Comparison of ENCODE assay signal across 17 mouse cellular contexts in the genomic region with DNA sequence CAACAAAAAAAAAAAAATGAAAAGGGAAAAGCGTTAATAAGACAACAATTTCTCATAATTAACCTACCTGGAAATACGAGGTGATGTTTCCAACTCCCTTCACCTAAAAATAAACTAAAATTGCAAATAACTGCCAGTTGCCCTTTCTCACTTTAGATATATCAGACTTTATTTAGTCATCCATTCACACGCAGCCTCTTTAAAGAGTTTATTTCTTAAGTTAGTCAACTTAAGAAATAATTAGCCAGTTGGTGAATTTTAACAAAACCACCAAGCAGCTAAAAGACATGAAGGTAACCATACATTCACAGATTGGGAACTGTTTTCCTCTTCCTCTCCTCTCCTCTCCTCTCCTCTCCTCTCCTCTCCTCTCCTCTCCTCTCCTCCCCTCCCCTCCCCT. TPM values are rescaled to one million over a fixed set of nuclear protein-coding genes. Genes with fewer than 3 reads are reported as not detected.
DNase-seq lines count a peak whose midpoint lies in the region; TF ChIP-seq lines count a peak whose summit lies in the region.
"Had no signal": no experiment of that assay in that cellular context is flagged by ENCODE, and none has a peak within 500 bp of the region (broad histone marks: within the 10 kb centered on the region; RNA-seq: fewer than 3 reads in every experiment).

No protein-coding gene starts in this region.

- H3K36me3 ChIP-seq in kidney, adult 2 months (ENCODE audit: control insufficient read depth, insufficient read depth, low read length) = no peaks in the 10 kb centered on the region
- H3K36me3 ChIP-seq: G1E had no signal

- WGBS in kidney, adult 2 months = 46% methylated on average over 3 of the region's 3 CpGs

- no peak overlapping the region for H3K4me3 ChIP-seq in kidney, adult 2 months (ENCODE audit: insufficient read depth, low read depth, low read length)

- H3K27me3 ChIP-seq in kidney, adult 2 months (replicated peaks; ENCODE audit: control insufficient read depth, insufficient read depth, low read length) = no peaks in the 10 kb centered on the region
- H3K27me3 ChIP-seq: CH12.LX, Patski had no signal

- no peak for TF ChIP-seq POLR2A in kidney, adult 2 months (IDR thresholded peaks at IDR 0.05; ENCODE audit: low read depth, low read length)

- no peak for TF ChIP-seq CTCF in kidney, adult 2 months (conservative IDR thresholded peaks at IDR 0.05; ENCODE audit: insufficient read depth, insufficient read length, low read depth, low read length)

- peak; percentile 58 for DNase-seq in kidney, adult 2 months
- no peak for DNase-seq in kidney, postnatal 25 days
- peak; percentile 58 for DNase-seq in kidney, adult 9 months
- no peak for DNase-seq in kidney, postnatal 14 days
- DNase-seq: adrenal gland, adult 2 months; adrenal gland, adult 8-10 months; adrenal gland, postnatal 10 days; adrenal gland, postnatal 14 days; adrenal gland, postnatal 25 days; adrenal gland, postnatal 36 days; B cell, adult 2 months; cerebellum, adult 11 months; cerebellum, adult 11-12 months; cerebellum, adult 18-20 months had no signal

- H3K27ac ChIP-seq in kidney, adult 2 months (ENCODE audit: insufficient read depth, low read depth, low read length) = no peak overlapping the region

- H3K4me1 ChIP-seq in kidney, adult 2 months (ENCODE audit: control insufficient read depth, insufficient read depth, low read length) = peaks cover 5% of the 10 kb centered on the region; the same call in 1 of the 2 replicates

RNA-seq across cellular contexts. Expression of gene Arid1b, which starts 26.1 kb away (rescaled TPM):
- 20.6 and 22.0 TPM in 2 replicates for polyA plus RNA-seq in kidney, adult 2 months (2012; rRNA removed)

Comparison
In these comparisons a context has a peak if more than half of its experiments do, and no peak if none do; other contexts are left out.
1. DNase-seq: peak in kidney, adult 2 months (single experiment) and kidney, adult 9 months (single experiment); none in kidney, postnatal 25 days (0 of 2) and kidney, postnatal 14 days (single experiment).